Mouse (Mus musculus): Measurements from ENCODE around the gene Slc1a4. TPM values are rescaled to one million over a fixed set of nuclear protein-coding genes. Genes with fewer than 3 reads are reported as not detected.

Gene Slc1a4
- total and polyA plus RNA-seq, 2 experiments, result 1.8 to 3.3 TPM

- 93% methylated on average over 6 of the region's 6 CpGs for WGBS
Measured at GRCm38 (mm10) chr11:20269885-20270284, 62.6 kb downstream of the Slc1a4 start.

GRCm38 (mm10) chr11:20262628-20263380 is 69.7 kb downstream of the Slc1a4 start:
- Histone ChIP-seq H3K36me3 (ENCODE audit: control insufficient read depth, insufficient read depth, low read length) (no peaks in the 10 kb centered on the region), H3K9ac (ENCODE audit: low read depth, low read length) (no peak overlapping the region), H3K27ac (replicated peaks; ENCODE audit: insufficient read depth, low read depth, low read length) (no peak overlapping the region), H3K4me3 (ENCODE audit: insufficient read depth, low read depth, low read length) (no peak overlapping the region), H3K79me2 (ENCODE audit: control insufficient read depth, insufficient read depth, low read length) (no peaks in the 10 kb centered on the region), H3K27me3 (ENCODE audit: control insufficient read depth, insufficient read depth, low read length) (no peaks in the 10 kb centered on the region), H3K4me1 (ENCODE audit: control insufficient read depth, insufficient read depth, low read length) (no peaks in the 10 kb centered on the region)
- DNase-seq (ENCODE audit: extremely low read depth, low read depth, low spot score), result no peak
- WGBS, result 55% methylated on average over 8 of the region's 8 CpGs
- TF ChIP-seq POLR2A (IDR thresholded peaks at IDR 0.05; ENCODE audit: extremely low read depth, insufficient read depth, low read length) (no peak), CTCF (IDR thresholded peaks at IDR 0.05; ENCODE audit: low read depth, low read length) (0 out of 2 replicates have a peak, but pooled peaks have one; percentile 16)

More at GRCm38 (mm10) chr11:20269885-20270284, 62.6 kb downstream of the Slc1a4 start:
- Histone ChIP-seq H3K79me2 (ENCODE audit: control insufficient read depth, insufficient read depth, low read length) (no peaks in the 10 kb centered on the region), H3K27ac (replicated peaks; ENCODE audit: insufficient read depth, low read depth, low read length) (no peak overlapping the region), H3K9ac (ENCODE audit: low read depth, low read length) (no peak overlapping the region), H3K4me3 (ENCODE audit: insufficient read depth, low read depth, low read length) (no peak overlapping the region), H3K36me3 (ENCODE audit: control insufficient read depth, insufficient read depth, low read length) (no peaks in the 10 kb centered on the region), H3K27me3 (ENCODE audit: control insufficient read depth, insufficient read depth, low read length) (no peaks in the 10 kb centered on the region), H3K4me1 (ENCODE audit: control insufficient read depth, insufficient read depth, low read length) (no peaks in the 10 kb centered on the region)
- no peak for DNase-seq (ENCODE audit: extremely low read depth, low read depth, low spot score)
- TF ChIP-seq CTCF (IDR thresholded peaks at IDR 0.05; ENCODE audit: low read depth, low read length) (no peak), POLR2A (IDR thresholded peaks at IDR 0.05; ENCODE audit: extremely low read depth, insufficient read depth, low read length) (no peak)

GRCm38 (mm10) chr11:20254791-20255190 is 77.7 kb downstream of the Slc1a4 start:
- DNase-seq (ENCODE audit: extremely low read depth, low read depth, low spot score), result no peak
- 84% methylated on average over 4 of the region's 4 CpGs for WGBS
- no peak overlapping the region for H3K9ac ChIP-seq (ENCODE audit: low read depth, low read length)
- H3K79me2 ChIP-seq (ENCODE audit: control insufficient read depth, insufficient read depth, low read length), result no peaks in the 10 kb centered on the region
- no peak overlapping the region for H3K4me3 ChIP-seq (ENCODE audit: insufficient read depth, low read depth, low read length)
- no peak for TF ChIP-seq POLR2A (IDR thresholded peaks at IDR 0.05; ENCODE audit: extremely low read depth, insufficient read depth, low read length)
- no peak for TF ChIP-seq CTCF (IDR thresholded peaks at IDR 0.05; ENCODE audit: low read depth, low read length)
- H3K27me3 ChIP-seq (ENCODE audit: control insufficient read depth, insufficient read depth, low read length), result no peaks in the 10 kb centered on the region
- no peaks in the 10 kb centered on the region for H3K36me3 ChIP-seq (ENCODE audit: control insufficient read depth, insufficient read depth, low read length)
- H3K4me1 ChIP-seq (ENCODE audit: control insufficient read depth, insufficient read depth, low read length), result peaks cover 1% of the 10 kb centered on the region; the same call in 1 of the 2 replicates
- H3K27ac ChIP-seq (replicated peaks; ENCODE audit: insufficient read depth, low read depth, low read length), result no peak overlapping the region

- Histone ChIP-seq H3K36me3 (ENCODE audit: control insufficient read depth, insufficient read depth, low read length) (no peaks in the 10 kb centered on the region), H3K9ac (ENCODE audit: low read depth, low read length) (no peak overlapping the region), H3K27ac (replicated peaks; ENCODE audit: insufficient read depth, low read depth, low read length) (no peak overlapping the region), H3K79me2 (ENCODE audit: control insufficient read depth, insufficient read depth, low read length) (peaks cover 5% of the 10 kb centered on the region), H3K27me3 (ENCODE audit: control insufficient read depth, insufficient read depth, low read length) (no peaks in the 10 kb centered on the region), H3K4me1 (ENCODE audit: control insufficient read depth, insufficient read depth, low read length) (peaks cover 2% of the 10 kb centered on the region; the same call in 1 of the 2 replicates), H3K4me3 (ENCODE audit: insufficient read depth, low read depth, low read length) (no peak overlapping the region)
- TF ChIP-seq POLR2A (IDR thresholded peaks at IDR 0.05; ENCODE audit: extremely low read depth, insufficient read depth, low read length), result no peak
- TF ChIP-seq CTCF (IDR thresholded peaks at IDR 0.05; ENCODE audit: low read depth, low read length), result no peak
- WGBS, result 81% methylated on average over 2 of the region's 2 CpGs
- no peak for DNase-seq (ENCODE audit: extremely low read depth, low read depth, low spot score)
Measured at GRCm38 (mm10) chr11:20253088-20253487, 79.4 kb downstream of the Slc1a4 start.

Other genes with a start within 250 kb of the Slc1a4 start
- gene Actr2, start 219.8 kb downstream of the Slc1a4 start, total RNA-seq (2014; rRNA removed), result 67.3 and 68.8 TPM in 2 replicates
- 16.6 and 17.4 TPM in 2 replicates for gene Actr2, start 219.8 kb downstream of the Slc1a4 start, polyA plus RNA-seq (2012; rRNA removed)
- gene Rab1a, start 131.3 kb downstream of the Slc1a4 start, total RNA-seq (2014; rRNA removed), result 93.4 and 99.1 TPM in 2 replicates
- gene Rab1a, start 131.3 kb downstream of the Slc1a4 start, polyA plus RNA-seq (2012; rRNA removed), result 48.5 and 50.4 TPM in 2 replicates
- 5.8 and 7.6 TPM in 2 replicates for gene Cep68, start 83.3 kb downstream of the Slc1a4 start, total RNA-seq (2014; rRNA removed)
- gene Cep68, start 83.3 kb downstream of the Slc1a4 start, polyA plus RNA-seq (2012; rRNA removed), result 7.3 and 7.8 TPM in 2 replicates
- 8.0 and 10.0 TPM in 2 replicates for gene Sertad2, start 210.5 kb upstream of the Slc1a4 start, total RNA-seq (2014; rRNA removed)
- gene Sertad2, start 210.5 kb upstream of the Slc1a4 start, polyA plus RNA-seq (2012; rRNA removed), result 9.3 and 10.6 TPM in 2 replicates